Mouse (Mus musculus) cerebellum, adult 2 months (tissue): ENCODE data around the gene Tfap2d.

Source experiments
- CTCF ChIP-seq: fragments of 200-500 bp; IDR thresholded peaks from 2 replicates; pipeline ENCODE4 v1.5.1; 2011; ENCODE audit warnings: low read depth, mild to moderate bottlenecking, control low read depth, low read length, moderate library complexity, borderline replicate concordance; ENCODE audit not compliant: insufficient read depth
- POLR2A ChIP-seq: fragments of 200-500 bp; IDR thresholded peaks from 2 replicates; pipeline ENCODE4 v1.6.1; 2011; ENCODE audit warnings: low read length, control low read depth, borderline replicate concordance; ENCODE audit not compliant: insufficient read depth

DNA sequence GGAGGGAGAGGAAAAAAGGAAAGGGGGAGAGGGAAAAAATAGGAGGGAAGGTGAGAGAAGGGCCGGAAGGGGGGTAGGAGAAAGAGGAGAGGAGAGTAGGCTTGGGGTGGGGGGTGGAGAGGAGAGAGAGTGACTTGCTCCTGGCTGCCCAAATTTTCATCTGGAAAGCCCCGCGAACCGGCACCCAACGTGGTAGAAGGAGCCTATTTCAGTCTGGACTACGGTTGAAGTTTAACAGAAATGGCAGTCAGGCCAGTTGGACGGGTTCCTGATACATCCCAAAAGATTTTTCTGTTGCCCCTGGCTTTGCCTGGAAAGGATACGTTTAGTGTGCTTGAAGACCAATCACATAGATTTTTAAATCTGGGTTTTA is 108.2 kb downstream of the Tfap2d start:
- no peak for TF ChIP-seq POLR2A
- no peak for TF ChIP-seq CTCF
